Mouse (Mus musculus): Measurements from ENCODE around the gene Zfp583.

Gene Zfp583

GRCm38 (mm10) chr7:6285842-6286705, 45.0 kb downstream of the Zfp583 start, which contains the start of gene Zfp667:
Gene Zfp667, plus strand, starts transcription at chr7:6286579.
- peak; percentile 99 for DNase-seq

- no peak for DNase-seq
Observed at GRCm38 (mm10) chr7:6285366-6285765, 45.7 kb downstream of the Zfp583 start.

- no peak for DNase-seq
Observed at GRCm38 (mm10) chr7:6284442-6285012, 46.6 kb downstream of the Zfp583 start.

DNA sequence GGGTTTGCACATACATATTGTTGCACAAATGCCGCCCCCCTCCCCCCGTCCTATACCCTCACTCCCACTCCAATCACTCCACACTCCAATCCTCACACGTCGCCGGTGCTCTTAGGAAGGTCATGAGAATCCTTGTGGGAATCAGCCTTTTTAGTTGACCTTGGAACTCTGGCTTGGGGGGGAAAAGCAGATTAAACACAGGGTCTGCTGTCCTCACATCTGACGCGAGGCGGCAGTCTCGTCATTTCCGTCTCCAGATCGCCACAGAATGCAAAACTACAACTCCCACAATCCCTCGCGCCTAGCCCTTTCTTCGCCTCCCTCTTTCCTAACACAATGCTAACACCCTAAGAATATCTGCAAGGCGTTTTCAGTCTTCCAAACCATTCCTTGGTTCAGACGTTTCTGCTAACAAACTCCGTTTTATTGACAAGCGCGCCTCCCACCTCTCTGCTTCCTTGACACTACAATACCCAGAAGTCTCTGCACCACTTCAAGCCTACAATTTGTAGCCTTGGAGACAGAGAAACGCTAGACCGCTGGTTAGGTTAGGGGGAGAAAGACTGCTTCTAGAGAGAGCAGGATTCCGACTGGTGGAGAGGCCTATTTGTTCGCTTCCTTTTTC, 47.5 kb downstream of the Zfp583 start:
- DNase-seq, result peak; percentile 85 to 86

DNA sequence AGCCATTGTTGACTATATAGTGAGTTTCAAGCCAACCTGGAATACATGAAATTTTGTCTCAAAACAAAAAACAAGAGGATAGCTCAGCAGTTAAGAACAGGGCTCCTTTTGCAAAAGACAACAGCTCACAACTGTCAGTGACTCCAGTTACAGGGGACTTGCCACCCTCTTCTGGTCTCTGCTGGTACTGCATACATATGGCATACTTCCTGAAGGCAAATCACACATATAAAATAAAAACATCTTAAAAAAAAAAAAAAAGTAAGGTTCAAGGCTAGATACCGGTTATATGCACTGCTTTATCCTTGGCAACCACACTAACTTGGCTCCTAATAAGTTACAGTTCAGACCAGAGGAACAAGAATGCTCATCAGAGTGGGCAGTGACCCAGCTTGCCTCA, 48.3 kb downstream of the Zfp583 start:
- peak; percentile 69 to 90 for DNase-seq

DNA sequence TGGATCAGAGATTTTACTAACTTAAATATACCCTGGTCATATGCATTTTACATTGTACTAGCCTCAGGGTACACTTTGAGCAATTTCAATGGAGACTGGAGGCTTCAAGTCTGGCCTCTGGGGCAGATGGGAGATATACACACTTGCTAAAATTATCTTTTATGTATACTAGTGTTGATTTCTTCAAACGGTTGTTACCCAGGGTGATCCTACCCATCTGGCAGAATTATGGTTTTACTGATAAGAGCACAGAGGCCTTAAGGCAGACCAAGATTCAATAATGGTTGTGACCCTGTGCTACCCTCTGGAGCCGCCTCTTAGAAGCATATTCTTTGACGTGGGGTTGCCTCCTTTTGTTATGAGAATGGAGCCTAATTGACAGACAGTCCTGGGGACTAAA, 53.2 kb downstream of the Zfp583 start:
- DNase-seq, result no peak

- DNase-seq, result peak in 1 of 2 experiments; percentile 53
Observed at GRCm38 (mm10) chr7:6265695-6266094, 65.4 kb downstream of the Zfp583 start.
